Mouse (Mus musculus): ENCODE results near the gene Lmod3. TPM values are rescaled to one million over a fixed set of nuclear protein-coding genes. Genes with fewer than 3 reads are reported as not detected.
A peak's percentile ranks its signal among the peaks of the same experiment; 100 is the strongest.

The Lmod3 gene
- total RNA-seq, 2 experiments from 2014 or later, result not detected

DNA sequence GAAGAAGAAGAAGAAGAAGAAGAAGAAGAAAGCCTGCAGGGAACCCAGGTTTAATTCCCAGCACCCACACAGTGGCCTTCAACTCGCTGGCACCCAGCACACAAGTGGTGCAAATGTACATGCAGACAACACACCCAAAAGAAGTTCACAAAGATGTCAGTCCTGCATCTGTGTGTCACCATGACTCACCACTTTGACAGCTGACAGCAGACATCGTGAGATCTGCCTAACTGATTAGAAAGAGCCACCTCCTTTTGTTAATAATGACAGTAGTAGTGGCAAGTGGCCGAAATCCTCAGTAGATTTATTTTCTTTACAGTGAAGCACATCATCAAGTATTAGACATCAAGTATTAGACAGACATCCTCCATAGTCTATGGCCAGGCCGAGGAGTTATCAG lies 45.5 kb downstream of the Lmod3 start:
- ATAC-seq (replicated peaks; ENCODE audit: low FRiP score, low TSS enrichment, poor library complexity, severe bottlenecking), result no peak

DNA sequence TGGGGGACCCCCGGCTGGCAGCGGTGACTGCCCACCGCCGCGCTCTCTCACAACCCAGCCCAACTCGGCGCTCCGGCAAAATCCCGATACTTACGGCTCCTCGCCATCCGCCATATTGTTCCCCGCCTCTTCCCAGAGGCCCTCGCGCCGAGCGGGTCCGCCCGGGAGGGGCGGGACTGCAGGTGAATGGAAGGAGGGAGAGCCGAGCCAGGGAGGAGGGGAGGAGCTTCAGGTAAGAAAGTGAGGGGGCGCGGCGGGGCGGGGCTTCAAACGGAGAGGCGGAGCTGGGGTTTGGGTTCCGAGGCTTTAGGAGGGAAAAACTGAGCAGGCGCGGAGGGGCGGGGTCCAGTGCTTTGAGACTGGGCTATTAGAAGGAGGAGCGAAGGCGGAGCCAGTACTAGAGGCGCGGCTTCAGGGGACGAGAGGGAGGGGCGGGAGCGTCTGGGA lies 47.1 kb downstream of the Lmod3 start, which contains the start of gene Uba3:
Gene Uba3 (minus strand): TSS at position 209 of the 447 bp plus-strand sequence.
- ATAC-seq (replicated peaks; ENCODE audit: low FRiP score, low TSS enrichment, poor library complexity, severe bottlenecking), result peak; percentile 94

DNA sequence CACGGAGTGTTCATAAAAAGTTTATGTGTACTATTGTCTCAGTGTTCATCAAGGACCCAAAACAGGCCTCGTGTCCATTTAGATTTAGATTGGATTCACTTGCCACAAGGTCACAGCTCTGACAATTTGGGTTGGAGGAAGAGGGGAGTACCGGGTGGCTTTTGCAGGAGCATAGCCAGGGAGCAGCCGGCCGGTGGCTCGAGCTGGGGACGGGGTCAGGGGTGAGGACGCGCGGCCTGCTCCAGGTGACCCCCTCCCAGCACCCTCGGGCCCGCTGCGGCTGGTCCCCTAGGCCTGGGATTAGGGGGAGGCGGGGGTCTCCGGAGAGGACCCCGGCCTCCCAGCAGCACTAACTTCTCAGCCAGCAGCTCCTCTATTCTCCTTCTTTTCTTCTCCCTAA lies 47.6 kb downstream of the Lmod3 start:
- no peak for ATAC-seq (replicated peaks; ENCODE audit: low FRiP score, low TSS enrichment, poor library complexity, severe bottlenecking)

DNA sequence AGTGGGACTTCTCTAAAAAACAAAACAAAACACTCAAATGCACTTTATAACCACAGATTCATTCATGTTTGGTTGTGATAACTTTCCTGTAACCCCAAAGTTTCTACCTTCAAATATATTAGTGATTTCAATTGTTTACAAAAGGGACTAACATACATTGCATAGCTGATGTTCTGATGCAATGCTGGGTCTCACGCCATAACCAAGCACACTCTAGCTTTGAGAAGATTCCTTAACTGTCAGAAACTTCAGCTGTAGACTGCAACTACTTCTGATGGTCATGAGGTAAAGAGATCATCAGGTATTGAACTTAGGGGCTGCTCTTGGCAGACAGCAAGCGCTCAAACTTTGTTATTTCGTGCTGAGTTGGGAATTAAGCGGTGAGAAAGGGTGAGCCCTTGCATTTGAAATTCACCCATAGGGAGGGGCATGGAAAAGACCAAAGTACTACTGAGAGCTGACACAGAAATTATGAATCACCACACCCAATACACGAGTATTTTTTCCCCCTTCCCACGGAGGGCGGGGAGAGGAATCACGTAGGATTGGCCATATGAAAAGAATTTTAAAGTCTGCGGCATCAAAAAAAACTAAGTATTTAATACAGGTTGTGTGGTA lies 48.2 kb downstream of the Lmod3 start:
- no peak for ATAC-seq (replicated peaks; ENCODE audit: low FRiP score, low TSS enrichment, poor library complexity, severe bottlenecking)

DNA sequence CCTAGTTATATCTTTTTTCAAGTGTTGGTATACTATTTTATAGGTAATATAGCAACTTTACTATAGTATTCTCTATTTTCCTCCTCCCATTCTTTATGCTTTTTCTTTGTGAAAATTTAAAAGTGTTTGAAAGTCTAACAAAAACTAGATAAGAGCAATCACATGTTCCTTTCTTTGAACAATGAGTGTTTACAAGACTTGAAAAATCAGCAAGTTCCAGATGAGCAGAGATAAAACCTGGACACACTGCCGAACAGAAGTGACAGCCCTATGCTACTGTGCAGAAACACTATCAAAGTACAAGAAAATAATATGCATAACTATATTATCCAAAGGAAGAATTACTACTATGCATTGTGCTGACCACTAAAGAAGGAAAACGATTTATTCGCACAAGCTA lies 50.1 kb downstream of the Lmod3 start:
- no peak for ATAC-seq (replicated peaks; ENCODE audit: low FRiP score, low TSS enrichment, poor library complexity, severe bottlenecking)

DNA sequence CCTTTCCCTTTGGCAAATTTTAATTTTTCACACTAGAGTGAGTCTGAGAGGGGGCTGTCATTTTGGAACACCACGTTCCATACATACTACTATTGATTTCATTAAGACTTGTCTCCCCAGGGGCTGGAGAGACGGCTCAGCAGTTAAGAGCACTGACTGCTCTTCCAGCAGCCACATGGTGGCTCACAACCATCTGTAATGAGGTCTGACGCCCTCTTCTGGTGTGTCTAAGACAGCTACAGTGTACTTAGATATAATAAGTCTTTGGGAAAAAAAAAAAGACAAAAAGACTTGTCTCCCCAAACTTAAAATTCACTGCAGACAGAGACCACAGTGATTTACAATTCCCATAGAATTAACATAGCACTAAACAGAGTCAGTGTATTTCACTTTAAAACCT lies 52.1 kb downstream of the Lmod3 start:
- ATAC-seq (replicated peaks; ENCODE audit: low FRiP score, low TSS enrichment, poor library complexity, severe bottlenecking), result no peak

Other genes with a start within 250 kb of the Lmod3 start
- not detected in 2 replicates for gene Fam19a4, start 192.3 kb downstream of the Lmod3 start, total RNA-seq (2014; fragmentation: Nextera tagmentation)
- gene Fam19a4, start 192.3 kb downstream of the Lmod3 start, total RNA-seq (2017), result not detected in 2 replicates
- gene Eogt, start 103.6 kb downstream of the Lmod3 start, total RNA-seq (2014; fragmentation: Nextera tagmentation), result 2.5 and 4.5 TPM in 2 replicates
- gene Eogt, start 103.6 kb downstream of the Lmod3 start, total RNA-seq (2017), result 8.3 and 9.9 TPM in 2 replicates
- 19.1 and 29.5 TPM in 2 replicates for gene Tmf1, start 73.6 kb downstream of the Lmod3 start, total RNA-seq (2014; fragmentation: Nextera tagmentation)
- gene Tmf1, start 73.6 kb downstream of the Lmod3 start, total RNA-seq (2017), result 85.9 and 109 TPM in 2 replicates
- gene Uba3, start 47.1 kb downstream of the Lmod3 start, total RNA-seq (2014; fragmentation: Nextera tagmentation), result 49.9 and 61.9 TPM in 2 replicates
- 66.3 and 104 TPM in 2 replicates for gene Uba3, start 47.1 kb downstream of the Lmod3 start, total RNA-seq (2017)
- 36.5 and 40.7 TPM in 2 replicates for gene Arl6ip5, start 42.1 kb downstream of the Lmod3 start, total RNA-seq (2014; fragmentation: Nextera tagmentation)
- 47.9 and 53.0 TPM in 2 replicates for gene Arl6ip5, start 42.1 kb downstream of the Lmod3 start, total RNA-seq (2017)